Comparison of ENCODE assay signal across 23 mouse cellular contexts in the genomic region with DNA sequence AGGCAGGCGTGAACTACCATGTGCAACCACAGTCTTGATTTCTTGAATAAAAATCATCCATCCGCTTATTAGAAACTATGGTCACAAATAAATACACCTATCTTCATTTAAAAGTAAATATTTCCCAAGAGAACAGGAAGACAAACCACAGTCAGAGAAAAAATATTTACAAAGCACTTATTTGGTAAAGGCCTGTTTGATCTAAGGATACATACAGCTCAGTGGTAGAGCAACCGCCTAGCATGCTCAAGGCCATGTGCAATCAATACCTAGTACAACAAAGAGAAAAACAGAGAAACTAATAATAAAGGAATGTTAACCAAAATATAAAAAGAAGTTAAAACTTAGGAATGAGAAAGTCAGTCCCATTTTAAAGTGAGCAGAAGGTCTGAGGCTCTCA.
"Had no signal": no experiment of that assay in that cellular context is flagged by ENCODE, and none has a peak within 500 bp of the region (broad histone marks: within the 10 kb centered on the region; RNA-seq: fewer than 3 reads in every experiment).

No protein-coding gene starts in this region.

- ATAC-seq: inflammation-experienced regulatory T-cells, adult 6 months; lung, postnatal 0 days; midbrain, embryonic 13.5 days; midbrain, embryonic 16.5 days had no signal

- H3K27ac ChIP-seq: left cerebral cortex, adult 2 months; limb, embryonic 12.5 days; limb, embryonic 15.5 days; midbrain, embryonic 10.5 days; midbrain, embryonic 13.5 days; neural tube, embryonic 13.5 days had no signal

- H3K27me3 ChIP-seq: limb, embryonic 12.5 days; limb, embryonic 15.5 days; megakaryocyte, embryonic 14.5 days; midbrain, embryonic 13.5 days; neural tube, embryonic 13.5 days had no signal

- H3K4me3 ChIP-seq: left cerebral cortex, adult 2 months; limb, embryonic 12.5 days; limb, embryonic 15.5 days; megakaryocyte, embryonic 14.5 days; midbrain, embryonic 10.5 days; midbrain, embryonic 13.5 days; myocyte; neural tube, embryonic 13.5 days had no signal

- H3K36me3 ChIP-seq: limb, embryonic 12.5 days; limb, embryonic 15.5 days; midbrain, embryonic 10.5 days; midbrain, embryonic 13.5 days; neural tube, embryonic 13.5 days had no signal

- H3K4me2 ChIP-seq: limb, embryonic 12.5 days; limb, embryonic 15.5 days; lung, embryonic 14.5 days; midbrain, embryonic 13.5 days; neural tube, embryonic 13.5 days had no signal

- DNase-seq: kidney, adult 18-20 months; kidney, adult 9 months; kidney, postnatal 14 days; kidney, postnatal 4 days; layer of hippocampus, adult 9-11 months; layer of hippocampus, postnatal 36 days; lung, embryonic 14.5 days; lung, postnatal 36 days; retina, postnatal 1 day; thymus, adult 2 months; thymus, postnatal 14 days; thymus, postnatal 4 days had no signal

- H3K9me3 ChIP-seq: limb, embryonic 12.5 days; limb, embryonic 15.5 days; midbrain, embryonic 10.5 days; midbrain, embryonic 13.5 days; neural tube, embryonic 13.5 days had no signal

- H3K9ac ChIP-seq: limb, embryonic 12.5 days; limb, embryonic 15.5 days; lung, embryonic 14.5 days; midbrain, embryonic 13.5 days; neural tube, embryonic 13.5 days had no signal
